Mouse (Mus musculus): Measurements from ENCODE around the gene Ttc7b.

Ttc7b gene

DNA sequence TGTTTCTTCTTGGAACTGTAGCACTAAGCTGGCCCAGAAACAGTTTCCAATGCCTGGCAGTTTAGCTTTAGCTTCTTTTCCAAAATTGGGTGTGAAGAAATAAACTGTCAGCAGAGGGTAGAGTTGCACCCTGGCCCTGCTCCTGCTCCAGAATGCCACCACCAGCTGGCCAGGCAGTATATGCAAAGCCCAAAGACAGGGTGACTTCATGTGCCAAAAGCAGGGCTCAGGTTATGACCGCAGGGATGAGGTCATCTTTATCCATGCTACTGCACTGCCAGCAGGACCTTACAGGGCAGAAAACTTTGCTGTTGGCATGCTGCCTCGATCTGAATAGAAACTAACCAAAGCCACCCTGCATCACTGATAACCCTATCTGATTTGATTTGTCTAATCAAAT is 65.2 kb downstream of the Ttc7b start:
- 0 out of 2 replicates have a peak, but pooled peaks have one; percentile 45 for ATAC-seq (ENCODE audit: low TSS enrichment)

DNA sequence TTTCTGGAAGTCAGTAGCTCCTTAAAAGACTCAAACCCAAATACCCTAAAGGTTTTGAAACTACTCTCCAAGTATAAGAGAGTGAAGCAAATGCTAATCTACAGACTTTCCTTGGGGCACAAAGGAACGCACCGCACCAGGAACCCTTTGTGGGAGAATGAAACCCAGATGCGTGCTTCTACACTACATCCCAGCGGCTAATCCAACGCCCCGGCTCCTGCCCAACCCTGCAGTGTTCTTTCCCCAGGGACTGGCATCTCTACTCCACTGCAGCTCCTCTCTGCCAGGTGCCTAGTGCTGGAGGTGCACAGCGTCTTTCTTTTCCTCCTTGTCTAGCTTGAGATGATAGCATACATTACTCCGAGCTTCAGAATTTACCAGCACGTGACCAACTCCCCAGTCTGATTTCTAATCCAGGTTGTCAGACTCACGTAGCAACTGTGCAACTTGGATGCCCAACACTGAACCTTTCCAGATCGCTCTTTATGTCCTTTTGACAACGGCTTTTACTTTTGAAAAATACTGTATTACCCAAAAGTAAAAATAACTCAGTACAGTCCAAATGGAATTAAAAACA is 72.8 kb downstream of the Ttc7b start:
- ATAC-seq (ENCODE audit: low TSS enrichment), result peak; percentile 53

DNA sequence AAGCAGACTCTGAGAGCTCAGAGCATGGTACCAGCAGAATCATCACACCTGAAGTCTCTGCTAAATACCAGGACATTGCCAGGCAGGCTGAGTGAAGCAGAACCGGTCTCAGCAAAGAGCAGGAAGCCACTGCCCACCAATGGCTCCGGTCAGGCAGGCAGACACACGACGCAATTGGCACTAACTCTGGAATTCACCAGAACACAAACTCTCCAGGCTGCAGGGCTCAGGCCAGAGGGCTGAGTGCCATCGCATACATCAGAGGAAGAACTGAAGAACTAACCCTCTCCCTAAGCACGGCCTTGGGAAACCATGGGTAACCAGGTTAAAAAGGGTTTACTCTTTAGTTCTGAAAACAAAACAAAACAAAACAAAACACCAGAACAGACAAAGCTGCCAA is 73.5 kb downstream of the Ttc7b start:
- no peak for ATAC-seq (ENCODE audit: low TSS enrichment)

DNA sequence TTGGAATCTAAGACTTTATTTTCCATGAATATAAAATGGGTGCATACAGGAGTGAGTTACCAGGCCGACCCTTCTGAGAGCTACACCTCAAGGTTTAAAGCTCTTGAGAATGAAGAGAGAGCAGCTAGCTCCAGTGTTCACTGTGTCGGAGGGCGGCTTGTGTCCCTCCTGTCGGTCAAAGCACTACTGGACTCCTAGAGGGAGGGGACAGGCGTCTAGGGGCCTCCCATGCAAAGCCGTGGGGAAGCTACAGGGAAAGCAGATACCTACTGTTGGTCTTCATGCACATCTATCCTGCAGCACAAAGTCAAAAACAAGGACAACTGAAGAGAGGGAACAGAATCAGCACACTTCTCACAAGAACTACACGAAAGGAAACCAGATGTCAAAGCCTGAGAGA is 74.9 kb downstream of the Ttc7b start:
- no peak for ATAC-seq (ENCODE audit: low TSS enrichment)

DNA sequence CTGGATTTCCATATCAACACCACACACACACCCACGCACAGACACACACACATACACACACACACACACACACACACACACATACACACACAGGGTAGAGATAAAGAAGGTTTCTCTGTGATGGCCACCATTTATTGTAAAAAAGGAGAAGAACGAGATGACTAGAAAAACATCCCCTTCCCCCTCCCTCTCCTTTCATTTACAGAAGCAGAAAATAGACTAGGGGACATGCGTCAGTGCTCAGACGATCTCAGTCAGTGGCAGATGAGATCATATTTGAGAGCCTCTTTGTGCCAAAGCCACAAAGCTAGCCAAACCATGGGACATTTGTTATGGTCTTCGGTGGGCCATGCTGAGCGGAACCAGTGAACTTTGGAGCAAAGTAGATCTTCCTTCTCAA is 75.4 kb downstream of the Ttc7b start:
- ATAC-seq (ENCODE audit: low TSS enrichment), result peak; percentile 35; the same call in 1 of the 2 replicates

DNA sequence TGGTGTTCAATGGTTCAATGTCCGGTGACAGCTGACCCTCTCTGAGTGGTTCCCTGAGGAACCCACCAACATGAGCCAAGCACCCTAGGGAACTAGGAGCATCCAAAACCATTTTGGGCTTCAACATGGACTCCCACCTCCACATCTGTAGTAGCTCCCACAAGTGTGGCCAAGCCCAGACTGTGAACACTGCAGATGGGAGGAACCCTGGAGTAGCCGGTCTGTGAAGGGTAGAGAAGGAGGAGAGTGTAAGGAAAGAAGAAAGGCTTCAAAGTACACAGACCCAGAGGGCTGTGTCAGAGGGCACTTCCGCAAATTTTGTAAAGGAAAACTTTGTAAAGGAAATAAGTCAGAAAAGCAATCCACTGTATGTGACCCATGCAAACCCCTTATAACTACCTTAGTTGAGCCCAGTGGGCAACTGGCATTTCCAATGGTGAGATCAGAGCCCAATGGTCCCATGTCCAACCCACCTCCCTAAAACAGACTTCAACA is 75.9 kb downstream of the Ttc7b start:
- no peak for ATAC-seq (ENCODE audit: low TSS enrichment)

DNA sequence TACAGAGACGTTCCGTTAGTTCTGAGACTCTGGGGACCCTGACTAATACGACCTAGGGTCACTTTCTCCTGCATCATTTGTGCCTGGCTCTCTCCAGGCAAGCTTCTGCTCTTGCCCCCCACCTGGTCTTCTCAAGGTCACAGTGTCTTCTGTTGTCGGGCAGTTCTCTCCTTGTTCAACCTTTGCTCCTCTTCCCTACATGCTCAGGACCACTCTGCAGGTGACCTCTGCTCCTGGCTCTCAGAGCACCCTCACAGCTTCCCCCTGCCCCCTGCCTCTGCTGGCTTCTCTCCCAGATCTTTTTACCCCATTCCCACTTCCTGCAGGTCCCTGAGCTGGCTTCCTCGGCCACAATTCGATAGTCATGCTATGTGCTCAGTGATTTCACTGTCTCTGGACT is 77.2 kb downstream of the Ttc7b start:
- ATAC-seq (ENCODE audit: low TSS enrichment), result no peak

DNA sequence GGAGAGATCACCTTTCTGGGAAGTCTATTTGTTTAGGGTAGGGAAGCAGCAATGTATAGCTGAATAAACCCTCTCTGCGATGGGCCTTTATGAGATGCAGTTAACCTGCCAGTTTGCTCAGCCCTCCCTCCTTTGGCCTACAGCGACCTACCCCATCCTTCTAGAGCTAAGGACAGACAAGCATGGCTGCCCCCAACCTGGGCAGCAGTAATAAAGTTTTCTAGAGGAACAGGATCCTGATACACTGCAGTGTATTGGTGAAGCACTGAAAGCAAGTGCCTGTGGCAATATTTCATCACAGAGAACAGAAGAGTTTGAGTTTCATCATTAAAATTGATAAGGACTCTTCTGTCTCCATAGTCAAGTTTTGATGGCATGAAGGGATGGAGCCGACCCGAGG is 79.0 kb downstream of the Ttc7b start:
- no peak for ATAC-seq (ENCODE audit: low TSS enrichment)

DNA sequence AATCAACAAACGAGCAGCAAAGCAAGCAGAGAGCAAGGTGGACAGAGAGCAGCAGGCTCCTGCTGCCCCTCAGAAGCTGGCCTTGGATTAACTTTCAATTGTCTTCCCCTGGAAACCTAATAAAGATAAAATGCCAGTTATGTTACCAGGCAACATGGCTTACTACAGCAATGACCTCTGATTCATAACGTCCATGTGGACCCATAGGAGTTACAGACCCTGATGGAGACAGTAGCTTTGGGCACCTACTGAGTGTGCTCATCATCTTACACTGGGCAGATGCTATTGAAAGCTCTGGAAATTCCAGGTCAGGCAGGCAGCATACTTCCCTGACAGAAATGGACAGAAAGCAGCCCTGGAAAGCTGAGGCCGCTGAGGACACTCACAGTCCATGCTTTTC is 80.7 kb downstream of the Ttc7b start:
- no peak for ATAC-seq (ENCODE audit: low TSS enrichment)

DNA sequence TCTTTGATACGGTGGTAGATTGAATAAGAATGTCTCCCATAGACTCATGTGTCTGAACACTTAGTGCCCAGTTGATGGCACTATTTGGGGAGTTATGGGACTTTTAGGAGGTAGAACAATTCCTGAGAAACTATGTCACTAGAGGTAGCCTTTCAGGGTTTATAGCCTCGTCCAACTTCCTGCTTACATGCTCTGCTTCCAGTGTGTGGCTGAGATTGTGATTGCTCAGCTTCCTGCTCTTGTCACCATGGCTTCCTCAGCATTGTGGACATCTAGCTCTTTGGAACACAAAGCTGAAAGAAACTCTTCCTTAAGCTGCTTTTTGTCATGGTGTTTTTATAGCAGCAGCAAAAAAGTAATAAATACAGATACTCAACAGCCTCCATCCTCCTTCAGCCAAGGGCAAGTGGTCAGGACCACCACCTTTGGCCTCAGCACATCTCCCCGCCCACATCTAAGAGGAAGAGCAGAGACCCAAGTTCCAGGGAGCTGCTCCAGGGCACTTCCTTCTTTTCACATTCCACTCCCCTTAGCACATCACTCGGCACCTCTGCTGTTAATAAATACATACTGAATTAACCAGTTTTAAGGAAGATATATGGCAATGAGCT is 81.4 kb downstream of the Ttc7b start:
- no peak for ATAC-seq (ENCODE audit: low TSS enrichment)

DNA sequence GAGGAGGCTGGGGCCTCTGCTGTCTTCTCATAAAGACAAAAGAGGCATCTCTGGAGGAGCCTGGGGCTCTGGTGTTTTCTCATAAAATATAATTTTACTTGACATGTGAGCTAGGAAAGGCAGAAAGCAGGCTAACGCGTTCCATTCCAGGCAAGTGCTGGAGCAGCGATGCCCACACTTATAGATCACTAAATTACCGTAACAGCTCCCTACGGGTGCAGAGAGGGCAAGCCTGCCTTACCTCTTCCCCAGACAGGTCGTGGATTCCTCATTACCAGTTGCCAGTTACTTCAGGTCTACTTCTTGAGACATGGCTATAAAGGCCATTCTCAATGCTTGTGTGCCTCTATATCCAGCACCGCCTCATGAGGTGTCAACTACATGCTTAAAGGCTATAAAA is 82.1 kb downstream of the Ttc7b start:
- 0 out of 2 replicates have a peak, but pooled peaks have one; percentile 15 for ATAC-seq (ENCODE audit: low TSS enrichment)

DNA sequence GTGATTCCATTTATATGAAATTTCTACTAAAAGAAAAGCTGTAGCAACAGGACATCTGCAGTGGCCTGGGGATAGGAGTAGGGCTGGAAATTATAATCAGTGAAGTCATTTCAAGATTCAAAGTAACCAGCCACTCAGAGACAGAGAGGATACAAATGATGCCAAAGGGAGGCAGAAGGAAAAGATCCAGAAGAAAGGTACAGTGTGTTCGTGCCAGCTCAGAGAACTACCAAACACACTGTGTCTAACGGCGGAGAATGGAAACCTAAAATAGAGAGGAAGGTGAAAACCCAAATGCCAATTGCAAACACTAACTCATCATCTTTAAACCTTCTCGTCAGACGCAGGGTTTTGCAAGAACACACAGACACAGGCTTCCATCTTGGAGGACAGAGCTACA is 82.8 kb downstream of the Ttc7b start:
- ATAC-seq (ENCODE audit: low TSS enrichment), result peak; percentile 60

DNA sequence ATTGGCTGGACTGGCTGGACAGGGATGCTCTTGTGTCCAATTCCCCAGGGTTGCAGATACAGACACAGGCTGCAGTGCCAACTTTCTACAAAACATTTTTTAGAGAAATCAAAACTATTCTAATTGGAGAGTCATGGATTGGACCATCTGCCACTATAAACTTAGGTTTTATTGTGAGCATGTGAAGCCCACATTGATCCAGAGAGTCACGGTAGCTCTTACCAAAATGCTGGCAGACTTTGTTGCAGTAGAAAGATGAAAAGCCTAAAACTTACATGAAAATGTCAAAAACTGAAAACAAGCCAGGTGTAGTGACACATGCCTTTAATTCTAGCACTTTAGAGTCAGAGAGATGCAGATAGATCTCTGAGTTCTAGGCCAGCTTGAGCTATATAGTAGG is 84.9 kb downstream of the Ttc7b start:
- ATAC-seq (ENCODE audit: low TSS enrichment), result no peak

DNA sequence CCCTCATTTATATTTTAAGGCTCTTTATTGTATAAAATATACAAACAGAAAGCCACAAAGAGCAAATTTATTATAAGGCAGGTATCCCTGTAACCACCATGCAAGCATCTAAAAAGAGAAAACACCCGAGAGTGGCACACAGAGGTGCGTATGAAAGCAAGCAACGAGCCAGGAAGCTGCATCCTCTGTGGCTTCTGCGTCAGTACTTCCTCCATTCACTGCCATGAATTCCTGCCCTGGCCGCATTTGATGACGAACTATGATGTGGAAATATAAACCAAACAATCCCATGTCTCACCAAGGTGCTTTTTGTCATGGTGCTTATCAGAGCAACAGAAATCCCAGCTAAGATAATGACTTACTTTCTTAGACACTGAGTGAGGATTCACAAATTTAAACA is 88.8 kb downstream of the Ttc7b start:
- no peak for ATAC-seq (ENCODE audit: low TSS enrichment)

DNA sequence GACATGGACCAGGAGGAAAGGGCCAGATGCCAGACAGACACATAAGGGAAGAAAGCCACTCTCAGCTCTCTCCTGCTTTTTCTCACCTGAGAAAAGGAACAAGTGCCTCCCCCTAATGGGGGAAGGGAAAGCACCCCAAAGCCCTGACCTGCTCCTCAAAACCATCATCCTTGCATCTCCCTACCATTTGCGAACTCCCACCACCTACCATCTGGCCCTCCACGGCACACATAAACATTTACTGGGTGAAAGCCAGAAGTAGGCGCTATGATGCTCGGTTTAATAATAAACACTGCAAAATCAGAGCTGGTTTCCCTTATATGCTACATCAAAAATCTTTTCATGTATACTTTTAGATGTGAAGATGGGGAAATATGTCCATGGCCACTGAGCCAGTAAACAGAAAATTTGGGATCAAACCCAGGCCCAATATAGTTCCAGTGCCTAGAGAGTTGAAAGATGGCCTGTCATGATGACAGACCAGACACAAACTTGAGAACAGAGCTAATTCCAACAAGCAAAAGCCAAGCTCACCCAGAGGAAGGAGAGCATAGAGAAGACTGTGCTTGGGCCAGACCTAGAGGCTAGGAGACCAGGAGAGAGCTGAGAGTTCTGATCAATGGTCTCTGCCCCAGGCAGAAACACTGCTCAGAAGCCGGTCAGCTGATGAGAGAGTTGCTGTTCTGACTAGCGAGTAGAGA is 91.1 kb downstream of the Ttc7b start:
- 0 out of 2 replicates have a peak, but pooled peaks have one; percentile 11 for ATAC-seq (ENCODE audit: low TSS enrichment)

DNA sequence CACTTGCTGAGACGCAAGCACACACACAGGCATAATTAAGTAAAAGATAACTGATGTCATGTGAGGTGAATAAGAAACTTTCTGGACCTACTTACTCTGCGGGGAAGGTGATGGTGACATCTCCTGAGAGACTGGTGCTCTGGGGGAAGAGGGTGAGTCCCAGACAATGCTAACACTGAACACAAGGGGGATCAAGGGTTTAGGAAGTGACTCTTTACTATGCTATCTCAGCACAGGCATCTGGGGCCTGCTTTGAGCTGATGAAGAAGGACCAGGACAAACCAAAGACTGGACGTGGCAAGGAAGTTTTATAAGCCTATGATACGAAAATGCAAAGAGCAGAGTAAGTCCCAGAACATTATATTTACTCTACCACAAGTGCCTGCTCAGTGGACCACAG is 92.4 kb downstream of the Ttc7b start:
- ATAC-seq (ENCODE audit: low TSS enrichment), result no peak

DNA sequence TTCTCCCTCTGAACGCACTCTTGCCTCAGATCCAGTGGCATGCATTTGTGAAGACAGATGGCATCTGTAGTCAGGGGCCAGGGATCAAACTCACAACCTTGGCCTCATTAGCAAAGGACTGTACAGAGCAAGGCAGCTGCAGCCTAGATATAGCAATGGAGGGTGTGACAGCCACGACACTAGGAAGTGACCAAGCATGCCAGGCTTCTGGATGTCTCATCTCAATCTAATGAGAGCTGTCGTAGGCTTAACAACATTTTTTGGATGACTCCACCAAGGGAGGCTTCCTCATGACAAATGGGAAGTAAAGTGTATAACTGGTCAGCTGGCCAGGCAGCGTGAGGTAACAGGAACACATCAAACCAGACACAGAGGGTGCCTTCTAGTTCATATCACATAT is 94.4 kb downstream of the Ttc7b start:
- ATAC-seq (ENCODE audit: low TSS enrichment), result peak; percentile 3; the same call in 1 of the 2 replicates

DNA sequence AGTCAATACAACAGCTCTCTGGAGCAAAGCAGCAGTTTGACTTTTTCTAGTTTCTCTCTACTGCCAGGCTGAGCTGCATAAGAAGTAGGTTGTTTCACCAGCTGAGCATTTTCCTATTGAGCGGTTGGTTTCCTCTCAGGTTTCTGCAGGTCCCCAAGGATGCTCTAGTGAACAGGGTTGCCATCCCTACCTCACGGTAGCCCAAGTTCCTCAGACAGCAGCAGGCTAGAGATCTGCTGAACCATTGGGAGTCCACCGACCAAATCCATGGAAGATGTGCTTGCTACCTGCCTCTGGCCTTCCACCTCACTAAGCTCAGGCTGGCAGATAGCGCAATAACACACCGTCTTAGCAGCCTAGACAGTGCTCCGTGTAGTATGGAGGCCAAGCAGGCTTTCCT is 95.6 kb downstream of the Ttc7b start:
- peak; percentile 18; the same call in 1 of the 2 replicates for ATAC-seq (ENCODE audit: low TSS enrichment)

DNA sequence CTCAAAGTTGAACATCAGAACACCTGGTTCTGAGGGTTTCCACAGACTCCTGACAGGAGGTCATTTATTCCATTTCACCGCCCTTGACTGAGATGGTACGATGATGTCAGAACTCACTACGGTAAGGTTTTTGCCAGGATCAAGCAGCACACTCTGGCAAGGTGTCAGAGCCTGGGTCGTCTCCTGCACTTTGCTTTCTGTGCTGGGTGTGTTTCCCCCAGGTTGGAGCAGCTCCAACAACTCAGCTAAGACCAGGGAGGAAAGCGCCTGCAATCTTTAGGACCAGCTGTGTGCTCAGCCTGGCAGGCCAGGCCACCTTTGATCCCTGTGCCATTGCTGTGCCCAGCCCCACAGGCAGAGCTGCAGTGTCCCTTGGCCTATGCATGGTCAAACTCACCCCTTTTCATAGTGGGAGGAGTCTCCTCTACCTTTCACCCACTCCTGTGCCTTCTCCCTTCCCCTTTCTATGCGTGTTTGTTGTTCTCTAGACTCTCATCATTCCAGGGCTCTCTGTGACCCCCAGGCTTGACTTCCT is 98.3 kb downstream of the Ttc7b start:
- no peak for ATAC-seq (ENCODE audit: low TSS enrichment)

DNA sequence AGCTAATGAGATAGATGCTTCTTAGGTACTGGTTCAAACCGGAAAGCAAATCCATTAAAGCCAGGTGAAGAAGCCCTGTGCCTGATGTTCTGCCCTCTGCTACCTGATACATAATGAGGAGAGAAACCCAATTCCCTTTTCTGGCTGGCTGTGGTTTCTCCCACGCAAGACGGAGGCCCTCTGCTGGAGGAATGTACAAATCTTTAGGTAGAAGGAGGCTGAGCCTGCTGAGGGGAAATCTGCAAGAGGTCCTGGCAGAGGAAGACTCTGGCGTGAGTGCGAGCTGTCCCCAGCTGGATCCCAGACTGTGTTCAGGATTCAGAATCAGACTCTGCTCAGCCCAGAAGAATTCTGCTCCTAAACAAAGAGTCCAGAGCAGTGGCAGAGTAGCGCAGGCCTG is 99.1 kb downstream of the Ttc7b start:
- ATAC-seq (ENCODE audit: low TSS enrichment), result peak; percentile 60

DNA sequence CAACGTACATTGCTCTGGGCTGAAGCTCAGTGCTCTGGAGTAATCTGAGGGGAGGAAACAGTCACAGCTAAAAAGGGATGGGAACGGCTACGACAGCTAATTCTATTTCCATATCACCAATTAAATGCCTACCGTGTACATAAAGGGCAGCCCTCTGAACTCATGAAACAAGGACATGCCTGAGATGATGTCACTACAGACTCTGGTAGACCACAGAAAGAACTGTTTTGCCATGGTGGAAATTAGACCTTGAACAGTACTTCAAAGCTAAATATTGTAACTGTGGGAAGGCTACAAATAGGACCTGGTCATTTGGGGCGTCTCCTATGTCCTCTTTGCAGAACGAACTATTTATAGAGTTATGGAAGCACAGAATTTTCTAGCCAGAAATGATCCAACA is 99.7 kb downstream of the Ttc7b start:
- no peak; the same call in 1 of the 2 replicates for ATAC-seq (ENCODE audit: low TSS enrichment)

DNA sequence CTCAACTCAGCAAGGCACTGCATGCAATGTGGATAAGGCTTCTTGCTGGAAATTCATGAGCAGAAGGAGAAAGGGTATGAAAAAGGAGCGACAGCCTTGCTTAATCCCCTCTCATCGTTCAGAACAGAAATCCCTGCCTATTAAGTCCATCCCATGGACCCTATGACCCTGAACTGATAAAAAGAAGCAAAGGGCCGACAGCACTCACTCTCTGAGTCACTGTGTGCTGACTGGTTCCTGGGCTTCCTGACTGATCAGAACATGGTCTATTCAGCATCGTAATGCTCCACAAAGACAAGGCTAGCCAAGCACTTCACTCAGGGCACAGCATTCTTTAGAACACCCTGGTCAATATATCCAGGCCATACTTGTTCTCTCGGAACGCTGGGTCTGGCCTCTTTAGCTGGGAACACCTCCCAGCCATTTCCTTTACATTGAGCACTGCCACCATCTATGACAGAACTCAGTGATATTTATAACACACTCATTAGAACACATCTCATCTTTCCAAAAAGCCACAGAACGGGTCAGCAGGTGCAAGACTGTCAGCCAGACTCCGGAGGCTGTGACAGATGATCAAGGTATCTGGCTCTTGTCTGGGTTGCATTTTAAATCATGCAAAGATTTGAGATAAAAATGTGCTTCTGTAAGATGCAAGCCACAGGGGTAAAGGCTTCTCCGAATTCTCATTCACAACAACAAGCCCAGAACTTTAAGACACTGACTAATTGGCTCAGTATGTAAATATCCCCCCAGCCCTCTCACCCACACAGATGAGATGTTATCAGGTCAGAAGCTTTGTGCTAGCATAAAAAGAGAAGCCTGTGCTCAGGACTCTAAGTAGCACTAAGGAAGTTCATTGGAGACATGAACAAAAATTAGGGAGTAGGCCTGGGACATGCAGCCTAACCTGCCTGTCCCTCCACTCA is 100.4 kb downstream of the Ttc7b start:
- no peak for ATAC-seq (ENCODE audit: low TSS enrichment)

All from frontal cortex, adult (tissue).